Mouse (Mus musculus) pancreas, adult 10 weeks (tissue): ENCODE measurements around the gene Cmc2. TPM values are rescaled to one million over a fixed set of nuclear protein-coding genes. Genes with fewer than 3 reads are reported as not detected.

ENCODE experiments used
- polyA plus RNA-seq: library from polyadenylated mRNA; stranded (reverse); fragments of 350-450 nt; fragmentation: Illumina TruSeq; extraction: RNeasy Lipid Tissue Mini Kit (QIAGEN cat#74804); gene quantifications from one replicate; pipeline ENCODE4 v1.2.3, GENCODE M21; 2015; ENCODE audit warnings: low read depth, low replicate concordance; ENCODE audit not compliant: insufficient read depth

Gene Cmc2
- 8.6 TPM for polyA plus RNA-seq

DNA sequence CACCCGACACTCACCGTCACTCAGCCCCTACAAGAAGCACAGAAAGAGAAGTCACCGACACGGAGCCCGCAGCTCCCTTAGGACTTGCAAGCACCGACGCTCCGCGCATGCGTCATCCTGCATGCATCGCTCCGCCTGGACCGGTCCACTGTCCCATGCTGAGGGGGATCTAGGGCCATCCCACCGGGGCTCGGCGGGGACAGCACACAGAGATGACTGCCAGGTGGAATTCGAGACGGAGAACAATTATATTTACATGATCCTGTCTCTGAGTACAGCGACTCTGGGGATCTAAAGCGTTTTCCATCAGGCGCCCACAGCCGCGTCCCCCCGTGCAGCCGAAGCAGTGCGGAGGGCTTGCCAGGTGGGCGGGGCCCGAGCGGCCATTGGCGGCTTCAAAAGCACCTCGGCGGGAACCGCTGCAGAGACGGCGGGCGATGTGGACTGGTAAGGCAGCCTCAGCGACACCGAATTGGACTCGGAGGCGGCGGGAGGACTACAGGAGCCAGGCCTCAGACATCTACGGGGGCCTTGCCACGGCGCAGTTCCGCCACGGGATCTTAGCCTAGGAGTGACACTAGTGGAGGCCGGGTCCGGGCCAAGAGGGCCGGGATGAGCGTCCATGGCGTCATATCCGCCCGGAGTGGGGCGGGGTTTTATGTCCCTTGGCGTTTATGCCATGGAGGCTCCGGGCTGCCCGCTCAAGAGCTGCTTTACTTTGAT is at the start of gene Cmc2, which contains the start of gene Cenpn:
Gene Cmc2 (minus strand): TSS at position 119 of the 723 bp plus-strand sequence.
Gene Cenpn (plus strand): TSS at position 394 of the 723 bp plus-strand sequence.

DNA sequence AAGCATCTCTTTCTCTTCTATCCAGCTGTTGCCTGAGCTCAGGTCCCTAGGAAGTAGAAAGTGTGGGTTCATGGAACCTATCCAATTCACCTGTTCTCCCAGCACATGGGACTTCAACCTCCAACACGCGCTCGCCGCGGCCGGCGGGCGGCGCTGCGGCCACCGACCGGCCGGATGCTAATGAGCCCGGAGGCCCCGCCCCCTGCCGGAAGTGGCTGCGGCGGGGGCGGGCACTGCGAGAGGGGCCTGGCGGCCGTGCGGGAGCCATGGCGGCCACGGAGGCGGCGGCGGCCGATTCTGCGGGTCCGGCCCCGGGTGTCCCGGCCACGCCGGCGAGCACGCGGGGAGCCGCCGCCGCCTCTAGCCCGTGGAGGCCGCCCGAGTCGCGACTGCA is 21.9 kb upstream of the Cmc2 start, which contains the start of gene Atmin:
Gene Atmin (plus strand): TSS at position 233 of the 394 bp plus-strand sequence.

Other genes with a start within 250 kb of the Cmc2 start
- gene Cdyl2, start 188.5 kb downstream of the Cmc2 start, polyA plus RNA-seq = 0.44 TPM
- not detected for gene Cenpn, start 275 bp upstream of the Cmc2 start, polyA plus RNA-seq
- 2.3 TPM for gene Atmin, start 21.9 kb upstream of the Cmc2 start, polyA plus RNA-seq
- gene 1700030J22Rik, start 57.5 kb upstream of the Cmc2 start, polyA plus RNA-seq = 0.44 TPM
- 16.5 TPM for gene Gcsh, start 72.1 kb upstream of the Cmc2 start, polyA plus RNA-seq
- 4.4 TPM for gene Pkd1l2, start 161.0 kb upstream of the Cmc2 start, polyA plus RNA-seq
- 0.35 TPM for gene Bco1, start 174.4 kb upstream of the Cmc2 start, polyA plus RNA-seq
- 1.2 TPM for gene Gan, start 236.7 kb upstream of the Cmc2 start, polyA plus RNA-seq